Mouse (Mus musculus) liver, embryonic 11.5 days (tissue): ENCODE results near the gene Mef2c. TPM values are rescaled to one million over a fixed set of nuclear protein-coding genes. Genes with fewer than 3 reads are reported as not detected.

Source experiments
- ATAC-seq: fragments of 200-750 bp; cut with Nextera tagmentation; replicated peaks from 2 replicates; pipeline ENCODE4 v1.8.0; 2017; ENCODE audit warnings: moderate number of reproducible peaks, mild to moderate bottlenecking, moderate TSS enrichment, moderate library complexity; ENCODE audit not compliant: low FRiP score
- DNase-seq: peaks from one replicate; pipeline ENCODE4 v3.0.0-alpha.2; 2017; ENCODE audit warnings: low spot score
- H3K27ac ChIP-seq: fragments of 300-500 bp; sonication (generic); 2 replicates; pipeline ENCODE4 v1.5.1; 2014; ENCODE audit warnings: mild to moderate bottlenecking, low read depth, low read length, control low read depth
- H3K27me3 ChIP-seq: fragments of 300-500 bp; sonication (generic); replicated peaks from 2 replicates; pipeline ENCODE4 v1.6.1; 2014; ENCODE audit warnings: low read length, mixed read lengths; ENCODE audit not compliant: control insufficient read depth, insufficient read depth
- H3K36me3 ChIP-seq: fragments of 300-500 bp; sonication (generic); 2 replicates; pipeline ENCODE4 v1.6.1; 2014; ENCODE audit warnings: mild to moderate bottlenecking, low read length, moderate library complexity, mixed read lengths; ENCODE audit not compliant: control insufficient read depth, insufficient read depth
- H3K4me1 ChIP-seq: fragments of 300-500 bp; sonication (generic); replicated peaks from 2 replicates; pipeline ENCODE4 v1.6.1; 2014; ENCODE audit warnings: low read length, mixed read lengths; ENCODE audit not compliant: control insufficient read depth, insufficient read depth
- H3K4me2 ChIP-seq: fragments of 300-500 bp; sonication (generic); 2 replicates; pipeline ENCODE4 v1.6.1; 2014; ENCODE audit warnings: mild to moderate bottlenecking, control low read depth, moderate library complexity
- H3K4me3 ChIP-seq: fragments of 300-500 bp; sonication (generic); 2 replicates; pipeline ENCODE4 v1.5.1; 2014; ENCODE audit warnings: low read depth, low read length, control low read depth
- H3K9ac ChIP-seq: fragments of 300-500 bp; sonication (generic); 2 replicates; pipeline ENCODE4 v1.6.1; 2014; ENCODE audit warnings: low read depth, low read length, control low read depth
- H3K9me3 ChIP-seq: fragments of 300-500 bp; sonication (generic); 2 replicates; pipeline ENCODE4 v1.6.1; 2016; ENCODE audit warnings: low read length, inconsistent platforms, mixed read lengths; ENCODE audit not compliant: control insufficient read depth
- WGBS: fragments of 180-500 bp; shearing (Covaris S2); extraction: QIAGEN DNeasy Blood & Tissue Kit; methylation state at CpG from one replicate; pipeline ENCODE4 v1.1.7; 2014; 5-methylcytosine and 5-hydroxymethylcytosine counted together
- polyA plus RNA-seq: library from polyadenylated mRNA; unstranded; fragments of >200 nt; fragmentation: Nextera tagmentation; extraction: Ambion mirVana; gene quantifications from 2 replicates; pipeline ENCODE4 v1.2.1, GENCODE M21; 2014

The Mef2c gene
- polyA plus RNA-seq, result 43.9 and 46.0 TPM in 2 replicates

DNA sequence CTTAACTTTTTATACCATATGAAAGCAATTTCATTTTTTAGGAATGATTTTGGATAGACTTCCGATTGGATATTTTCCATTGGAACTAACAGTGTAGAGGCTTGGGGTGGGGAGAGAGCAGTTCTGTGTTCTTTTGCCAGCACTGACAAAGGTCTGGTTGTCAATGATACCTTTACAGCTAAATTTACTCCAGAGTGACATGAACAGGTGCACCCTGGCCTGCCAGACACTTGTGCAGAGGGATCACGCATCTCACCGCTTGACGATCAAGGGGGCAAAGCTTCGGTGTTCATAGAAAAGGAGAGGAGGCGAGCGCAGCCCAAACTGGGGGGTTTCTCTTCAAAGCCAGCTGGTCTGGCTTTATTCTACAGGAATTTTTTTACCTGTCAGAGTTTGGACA lies at the start of gene Mef2c:
Gene Mef2c (plus strand): TSS at position 116 of the 400 bp plus-strand sequence.
- 90% methylated on average over 7 of the region's 7 CpGs for WGBS
- no peak within 1 kb of the TSS for H3K9ac ChIP-seq
- no peak within 1 kb of the TSS for H3K27ac ChIP-seq
- H3K36me3 ChIP-seq, result no peaks in the 10 kb centered on the region
- DNase-seq (no peak), ATAC-seq (no peak)
- H3K9me3 ChIP-seq, result no peaks in the 10 kb centered on the region
- H3K4me3 ChIP-seq, result no peak within 1 kb of the TSS
- H3K27me3 ChIP-seq, result no peaks in the 10 kb centered on the region
- H3K4me1 ChIP-seq, result no peaks in the 10 kb centered on the region
- H3K4me2 ChIP-seq, result no peak within 1 kb of the TSS

DNA sequence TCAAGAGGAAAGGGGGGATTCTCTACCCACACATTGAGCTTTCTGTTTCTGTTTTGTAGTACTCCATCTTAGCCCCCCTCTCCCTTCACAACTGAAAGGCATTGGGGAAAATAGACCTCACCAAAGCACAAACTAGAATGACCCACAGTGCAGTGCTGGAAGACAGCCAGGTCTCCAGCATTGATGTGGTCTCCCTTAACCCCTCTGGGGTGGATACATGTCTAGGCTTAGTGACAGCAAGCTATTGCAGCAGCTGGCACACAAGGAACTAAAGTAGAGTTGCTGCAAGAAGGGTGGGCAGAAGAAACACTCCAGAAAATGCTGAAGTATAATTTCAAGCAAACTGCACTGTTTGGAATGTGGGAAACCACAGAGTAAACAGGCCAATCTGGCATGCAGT lies 45.1 kb upstream of the Mef2c start:
- Histone ChIP-seq H3K4me3 (no peak overlapping the region), H3K4me1 (no peaks in the 10 kb centered on the region), H3K27me3 (no peaks in the 10 kb centered on the region), H3K4me2 (no peak overlapping the region), H3K9ac (no peak overlapping the region), H3K36me3 (no peaks in the 10 kb centered on the region), H3K9me3 (no peaks in the 10 kb centered on the region), H3K27ac (no peak overlapping the region)
- DNase-seq (no peak), ATAC-seq (no peak)

DNA sequence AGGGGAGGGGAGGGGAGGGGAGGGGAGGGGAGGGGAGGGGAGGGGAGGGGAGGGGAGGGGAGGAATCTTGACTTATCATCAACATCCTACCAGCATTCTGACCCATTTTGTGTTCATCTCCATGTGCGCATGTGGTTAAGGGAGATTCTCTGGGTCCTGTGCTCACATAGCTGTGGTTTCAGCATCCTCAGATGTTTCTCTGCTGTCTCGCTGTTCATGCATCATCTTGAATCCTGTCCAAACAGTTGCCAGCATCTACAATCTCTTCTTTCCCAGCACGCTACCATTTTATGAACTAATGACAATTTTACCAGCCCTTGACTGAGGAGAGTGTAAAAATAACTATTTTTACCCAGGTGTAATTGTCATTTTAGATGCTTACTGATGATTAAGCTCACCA lies 44.2 kb upstream of the Mef2c start:
- DNase-seq (no peak), ATAC-seq (no peak)
- no peak overlapping the region for H3K9ac ChIP-seq
- no peaks in the 10 kb centered on the region for H3K36me3 ChIP-seq
- H3K27ac ChIP-seq, result no peak overlapping the region
- H3K4me2 ChIP-seq, result no peak overlapping the region
- no peaks in the 10 kb centered on the region for H3K27me3 ChIP-seq
- WGBS, result 92% methylated on average over 3 of the region's 3 CpGs
- H3K9me3 ChIP-seq, result no peaks in the 10 kb centered on the region
- H3K4me1 ChIP-seq, result no peaks in the 10 kb centered on the region
- H3K4me3 ChIP-seq, result no peak overlapping the region

DNA sequence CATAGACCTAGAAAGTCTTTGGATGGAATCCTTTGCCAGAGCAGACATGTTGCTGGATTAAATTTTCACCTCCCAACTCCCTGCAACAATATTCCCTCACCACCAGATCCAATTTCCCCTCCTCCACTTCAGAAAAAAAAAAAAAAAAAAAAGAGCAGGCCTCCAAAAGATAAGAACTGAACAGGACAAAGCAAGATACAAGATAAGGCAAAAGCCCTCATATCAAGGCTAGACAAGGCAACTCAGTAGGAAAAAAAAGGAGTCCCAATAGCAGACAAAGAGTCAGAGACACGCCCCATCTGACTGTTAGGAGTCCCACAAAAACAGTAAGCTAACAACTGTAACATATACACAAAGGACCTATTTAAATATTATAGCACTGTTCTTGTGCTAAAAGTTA lies 43.2 kb upstream of the Mef2c start:
- Histone ChIP-seq H3K36me3 (no peaks in the 10 kb centered on the region), H3K9me3 (no peaks in the 10 kb centered on the region), H3K4me1 (no peaks in the 10 kb centered on the region), H3K4me3 (no peak overlapping the region), H3K27ac (no peak overlapping the region), H3K27me3 (no peaks in the 10 kb centered on the region), H3K9ac (no peak overlapping the region), H3K4me2 (no peak overlapping the region)
- WGBS, result 61% methylated on average over 1 of the region's 1 CpGs
- no peak for DNase-seq
- no peak; the same call in 1 of the 2 replicates for ATAC-seq

DNA sequence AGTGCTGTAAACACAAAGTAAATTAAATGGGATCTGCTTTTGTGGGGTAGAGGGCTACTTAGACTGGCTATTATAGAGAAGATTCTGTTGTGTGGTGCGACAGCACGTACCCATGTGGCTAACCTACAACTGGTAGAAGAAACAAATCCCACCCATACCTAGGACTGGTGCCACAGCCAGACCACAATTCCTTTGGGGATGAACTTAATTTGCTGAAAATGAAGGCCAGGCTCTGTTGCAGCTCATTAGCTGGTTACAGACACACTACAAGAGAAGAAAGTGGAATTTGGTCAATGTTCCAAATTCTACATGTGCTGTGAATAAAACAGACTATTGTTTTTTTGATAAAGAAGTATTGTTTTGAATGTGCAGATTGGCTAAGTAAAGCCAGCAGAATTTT lies 42.3 kb upstream of the Mef2c start:
- Histone ChIP-seq H3K4me3 (no peak overlapping the region), H3K27ac (no peak overlapping the region), H3K4me1 (no peaks in the 10 kb centered on the region), H3K9ac (no peak overlapping the region), H3K36me3 (no peaks in the 10 kb centered on the region), H3K4me2 (no peak overlapping the region), H3K9me3 (no peaks in the 10 kb centered on the region), H3K27me3 (no peaks in the 10 kb centered on the region)
- DNase-seq, result no peak
- 85% methylated on average over 2 of the region's 2 CpGs for WGBS
- no peak for ATAC-seq

DNA sequence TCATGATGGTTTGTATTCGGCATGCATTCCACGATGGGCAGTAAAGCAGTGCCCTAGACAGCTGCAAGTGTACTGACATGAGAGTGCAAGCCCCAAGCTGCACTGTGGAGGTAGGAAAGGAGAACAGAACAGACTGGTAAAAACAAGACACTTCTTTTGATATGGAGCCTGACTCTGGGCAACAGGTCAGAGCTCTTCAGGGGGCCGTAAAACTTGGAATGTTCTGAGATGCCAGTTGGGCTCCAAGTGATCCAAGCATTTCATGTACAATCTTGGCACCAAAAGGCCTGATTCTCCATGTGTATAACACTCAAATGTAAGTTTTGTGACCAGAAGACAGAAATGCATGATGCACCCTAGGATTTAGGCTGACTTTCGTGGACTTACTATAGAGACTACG lies 37.1 kb upstream of the Mef2c start:
- Histone ChIP-seq H3K27ac (no peak overlapping the region), H3K9ac (no peak overlapping the region), H3K9me3 (no peaks in the 10 kb centered on the region), H3K27me3 (no peaks in the 10 kb centered on the region), H3K4me3 (no peak overlapping the region), H3K36me3 (no peaks in the 10 kb centered on the region), H3K4me2 (no peak overlapping the region), H3K4me1 (no peaks in the 10 kb centered on the region)
- whole genome bisulfite sequencing, result 87% methylated on average over 5 of the region's 5 CpGs
- DNase-seq, result no peak
- ATAC-seq, result no peak

DNA sequence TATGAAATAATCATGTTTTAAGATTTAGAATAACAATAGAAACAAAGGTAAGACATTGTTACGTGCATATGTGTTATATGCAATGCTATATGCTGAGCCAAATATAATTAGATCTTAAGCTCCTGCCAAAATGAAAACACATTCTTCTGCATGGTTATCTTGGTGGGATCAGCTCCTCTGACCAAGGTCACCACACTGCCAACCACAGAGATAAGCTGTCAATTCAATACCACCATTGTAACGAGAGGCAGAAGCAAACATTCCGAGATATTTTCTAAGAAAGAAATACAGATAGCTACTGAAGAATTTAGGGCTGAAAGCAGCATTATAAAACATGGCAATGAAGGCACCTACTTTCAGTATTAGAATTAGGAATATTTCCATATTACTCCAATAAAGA lies 35.0 kb upstream of the Mef2c start:
- ATAC-seq, result no peak
- Histone ChIP-seq H3K4me1 (no peaks in the 10 kb centered on the region), H3K9ac (no peak overlapping the region), H3K27me3 (no peaks in the 10 kb centered on the region), H3K9me3 (no peaks in the 10 kb centered on the region), H3K4me2 (no peak overlapping the region), H3K4me3 (no peak overlapping the region), H3K36me3 (no peaks in the 10 kb centered on the region), H3K27ac (no peak overlapping the region)
- no peak for DNase-seq
- 30% methylated on average over 3 of the region's 3 CpGs for WGBS

DNA sequence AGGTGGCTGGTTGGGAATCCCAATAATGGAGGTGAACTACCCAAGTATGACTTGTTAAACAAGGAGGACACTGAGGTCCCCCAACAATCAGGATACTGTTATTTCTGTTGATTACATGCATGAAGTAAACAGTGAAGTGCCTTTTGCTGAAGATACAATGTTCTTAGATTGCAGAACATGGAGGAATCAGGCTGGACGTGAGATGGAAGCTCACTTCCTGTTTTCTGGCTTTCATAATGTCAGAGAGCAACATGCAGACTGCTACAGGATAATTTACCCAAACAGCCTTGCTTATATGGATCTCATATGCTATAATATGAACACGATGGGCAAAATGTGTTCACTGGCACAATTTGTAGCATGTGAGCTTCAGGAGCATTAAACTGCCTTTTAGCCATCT lies 30.1 kb upstream of the Mef2c start:
- DNase-seq (no peak), ATAC-seq (no peak)
- no peak overlapping the region for H3K27ac ChIP-seq
- WGBS, result 74% methylated on average over 2 of the region's 2 CpGs
- H3K9me3 ChIP-seq, result no peaks in the 10 kb centered on the region
- H3K4me1 ChIP-seq, result no peaks in the 10 kb centered on the region
- H3K4me2 ChIP-seq, result no peak overlapping the region
- H3K9ac ChIP-seq, result no peak overlapping the region
- no peak overlapping the region for H3K4me3 ChIP-seq
- H3K36me3 ChIP-seq, result no peaks in the 10 kb centered on the region
- no peaks in the 10 kb centered on the region for H3K27me3 ChIP-seq

DNA sequence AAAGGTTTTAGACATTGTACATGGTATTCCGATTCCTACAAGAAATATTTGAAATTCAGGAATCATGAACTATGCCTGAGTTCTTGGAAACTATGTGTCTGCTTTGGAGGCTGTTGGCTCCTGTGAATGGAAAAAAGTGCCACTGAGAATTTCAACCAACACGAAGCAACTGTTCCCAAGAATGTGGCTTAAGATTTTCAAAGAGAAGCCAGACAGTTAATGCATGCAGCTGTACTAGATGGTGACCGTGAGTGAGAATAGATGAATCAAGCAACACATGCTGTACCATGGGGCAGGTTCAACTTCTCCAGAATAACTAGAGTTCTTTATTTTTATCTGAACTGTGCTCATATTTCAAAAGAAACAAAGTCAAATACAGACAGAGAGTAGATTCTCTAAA lies 23.4 kb upstream of the Mef2c start:
- no peak for ATAC-seq
- no peak for DNase-seq
- H3K4me3 ChIP-seq, result no peak overlapping the region
- H3K27ac ChIP-seq, result no peak overlapping the region
- H3K4me2 ChIP-seq, result no peak overlapping the region
- WGBS, result 79% methylated on average over 3 of the region's 3 CpGs
- no peaks in the 10 kb centered on the region for H3K9me3 ChIP-seq
- no peaks in the 10 kb centered on the region for H3K4me1 ChIP-seq
- no peak overlapping the region for H3K9ac ChIP-seq
- no peaks in the 10 kb centered on the region for H3K27me3 ChIP-seq
- no peaks in the 10 kb centered on the region for H3K36me3 ChIP-seq
